Mouse (Mus musculus): ENCODE data around the gene Flvcr2.

DNA sequence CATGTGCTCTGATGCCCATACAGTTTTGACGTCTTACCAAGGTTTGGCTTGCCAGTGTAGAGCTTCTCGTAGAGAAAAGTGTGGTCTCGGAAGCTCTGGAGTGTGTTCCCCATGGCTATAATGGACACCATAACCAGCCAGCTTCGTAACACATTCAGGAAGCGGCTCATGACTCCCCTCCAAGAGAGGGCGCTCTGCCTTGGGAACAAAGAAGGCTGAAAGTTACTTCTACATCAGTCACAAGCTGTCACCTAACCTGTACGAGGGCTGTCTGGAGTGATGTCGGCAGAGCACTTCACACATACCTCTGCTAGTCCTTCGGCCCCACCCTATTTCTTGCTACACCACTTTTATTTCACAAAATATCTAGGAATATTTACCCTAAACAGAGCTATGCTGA is 75.7 kb downstream of the Flvcr2 start:
- TF ChIP-seq POLR2A (IDR thresholded peaks at IDR 0.05; ENCODE audit: insufficient read length, low read depth) (no peak), SRF (IDR thresholded peaks at IDR 0.05; ENCODE audit: control insufficient read depth, insufficient read length, low read depth) (no peak), TCF12 (IDR thresholded peaks at IDR 0.05; ENCODE audit: insufficient read depth, poor library complexity, severe bottlenecking) (no peak), CEBPB (IDR thresholded peaks at IDR 0.05; ENCODE audit: insufficient read depth, poor library complexity, severe bottlenecking) (no peak), E2F4 (IDR thresholded peaks at IDR 0.05; ENCODE audit: insufficient read depth) (no peak), REST (IDR thresholded peaks at IDR 0.05; ENCODE audit: insufficient read depth, insufficient read length) (no peak), POLR2AphosphoS2 (IDR thresholded peaks at IDR 0.05; ENCODE audit: insufficient read length, low read depth) (no peak), MYOG (IDR thresholded peaks at IDR 0.05; ENCODE audit: control insufficient read depth in 1 of 3, insufficient read depth in 1 of 3, insufficient read length in 2 of 3, low read depth in 2 of 3) (no peak)
